Mouse (Mus musculus): ENCODE results near the gene Gaa.
"Not testable (repeated sequence)": the region's sequence is repeated elsewhere in the genome, so short reads cannot be mapped to it uniquely, and the experiment has no call there.

The Gaa gene

GRCm38 (mm10) chr11:119252854-119253541, 14.7 kb upstream of the Gaa start:
- DNase-seq (ENCODE audit: low read depth, low spot score), result peak; percentile 70

- DNase-seq (ENCODE audit: low read depth, low spot score), result not testable (repeated sequence)
Observed at GRCm38 (mm10) chr11:119256557-119256956, 11.1 kb upstream of the Gaa start.

- DNase-seq (ENCODE audit: low read depth, low spot score), result no peak
Observed at GRCm38 (mm10) chr11:119258216-119258571, 9.5 kb upstream of the Gaa start.

GRCm38 (mm10) chr11:119258572-119259322, 8.9 kb upstream of the Gaa start:
- peak; percentile 86 for DNase-seq (ENCODE audit: low read depth, low spot score)

- no peak for DNase-seq (ENCODE audit: low read depth, low spot score)
Observed at GRCm38 (mm10) chr11:119259977-119260376, 7.7 kb upstream of the Gaa start.

GRCm38 (mm10) chr11:119264413-119264812, 3.3 kb upstream of the Gaa start:
- peak; percentile 51 for DNase-seq (ENCODE audit: low read depth, low spot score)

- DNase-seq (ENCODE audit: low read depth, low spot score), result peak; percentile 52
Observed at GRCm38 (mm10) chr11:119265811-119266210, 1.9 kb upstream of the Gaa start.

GRCm38 (mm10) chr11:119267241-119267674, 429 bp upstream of the Gaa start:
- no peak for DNase-seq (ENCODE audit: low read depth, low spot score)

- DNase-seq (ENCODE audit: low read depth, low spot score), result peak; percentile 43
Observed at GRCm38 (mm10) chr11:119268557-119269195, 989 bp downstream of the Gaa start.

GRCm38 (mm10) chr11:119272492-119272891, 4.8 kb downstream of the Gaa start:
- DNase-seq (ENCODE audit: low read depth, low spot score), result not testable (repeated sequence)

GRCm38 (mm10) chr11:119273186-119273930, 5.7 kb downstream of the Gaa start:
- DNase-seq (ENCODE audit: low read depth, low spot score), result peak; percentile 77

- DNase-seq (ENCODE audit: low read depth, low spot score), result no peak
Observed at GRCm38 (mm10) chr11:119281030-119281429, 13.3 kb downstream of the Gaa start.

- no peak for DNase-seq (ENCODE audit: low read depth, low spot score)
Observed at GRCm38 (mm10) chr11:119285791-119286527, 18.3 kb downstream of the Gaa start.

- DNase-seq (ENCODE audit: low read depth, low spot score), result no peak
Observed at GRCm38 (mm10) chr11:119287207-119287992, 19.7 kb downstream of the Gaa start.

- peak; percentile 73 for DNase-seq (ENCODE audit: low read depth, low spot score)
Observed at GRCm38 (mm10) chr11:119292861-119293260, 25.2 kb downstream of the Gaa start.

- peak; percentile 31 for DNase-seq (ENCODE audit: low read depth, low spot score)
Observed at GRCm38 (mm10) chr11:119297996-119298395, 30.3 kb downstream of the Gaa start.

- no peak for DNase-seq (ENCODE audit: low read depth, low spot score)
Observed at GRCm38 (mm10) chr11:119298917-119299316, 31.2 kb downstream of the Gaa start.

- DNase-seq (ENCODE audit: low read depth, low spot score), result peak; percentile 99
Observed at GRCm38 (mm10) chr11:119299391-119300245, 31.9 kb downstream of the Gaa start, which contains the start of gene Eif4a3. TSS of gene Eif4a3 (minus strand) at chr11:119300089.

GRCm38 (mm10) chr11:119300246-119300935, 32.7 kb downstream of the Gaa start:
- DNase-seq (ENCODE audit: low read depth, low spot score), result no peak
